Mouse (Mus musculus) adrenal gland, adult 18-20 months (tissue): ENCODE measurements around the gene Serpinh1. TPM values are rescaled to one million over a fixed set of nuclear protein-coding genes. Genes with fewer than 3 reads are reported as not detected.

Experiments
- DNase-seq, 2 experiments: peaks; one replicate each; pipeline ENCODE4 v3.0.0; 2021 to 2022; ENCODE audit warnings: low spot score in 2 of 2
- total RNA-seq, 2 experiments: library from RNA; stranded (reverse); gene quantifications; 1 replicate in 1 of 2; 2 replicates in 1 of 2; pipeline ENCODE4 v1.2.3; 2021

Gene Serpinh1
- total RNA-seq, 2 experiments from 2014 or later = 244 to 442 TPM

- peak; percentile 90 to 91 for DNase-seq
Measured at GRCm38 (mm10) chr7:99332774-99333480, 20.1 kb downstream of the Serpinh1 start.

GRCm38 (mm10) chr7:99330012-99330411 is 23.0 kb downstream of the Serpinh1 start:
- DNase-seq = no peak

- DNase-seq = no peak
Measured at GRCm38 (mm10) chr7:99328847-99329246, 24.2 kb downstream of the Serpinh1 start.

GRCm38 (mm10) chr7:99326128-99326527 is 26.9 kb downstream of the Serpinh1 start:
- no peak for DNase-seq

- DNase-seq = no peak
Measured at GRCm38 (mm10) chr7:99324810-99325209, 28.2 kb downstream of the Serpinh1 start.

GRCm38 (mm10) chr7:99323321-99323700 is 29.7 kb downstream of the Serpinh1 start:
- DNase-seq = no peak

- DNase-seq = no peak
Measured at GRCm38 (mm10) chr7:99322691-99323320, 30.2 kb downstream of the Serpinh1 start.

GRCm38 (mm10) chr7:99320524-99320923 is 32.5 kb downstream of the Serpinh1 start:
- peak in 1 of 2 experiments; percentile 30 for DNase-seq

- DNase-seq = no peak
Measured at GRCm38 (mm10) chr7:99317475-99317874, 35.6 kb downstream of the Serpinh1 start.

GRCm38 (mm10) chr7:99316207-99316606 is 36.8 kb downstream of the Serpinh1 start:
- DNase-seq = no peak

- no peak for DNase-seq
Measured at GRCm38 (mm10) chr7:99314565-99314964, 38.5 kb downstream of the Serpinh1 start.

- DNase-seq = no peak
Measured at GRCm38 (mm10) chr7:99313253-99313652, 39.8 kb downstream of the Serpinh1 start.

- DNase-seq = no peak
Measured at GRCm38 (mm10) chr7:99312671-99313143, 40.3 kb downstream of the Serpinh1 start.

GRCm38 (mm10) chr7:99312058-99312457 is 41.0 kb downstream of the Serpinh1 start:
- DNase-seq = no peak

GRCm38 (mm10) chr7:99311433-99311832 is 41.6 kb downstream of the Serpinh1 start:
- DNase-seq = no peak

GRCm38 (mm10) chr7:99306640-99307039 is 46.4 kb downstream of the Serpinh1 start:
- no peak for DNase-seq

- no peak for DNase-seq
Measured at GRCm38 (mm10) chr7:99305688-99306087, 47.4 kb downstream of the Serpinh1 start.

- DNase-seq = peak; percentile 78 to 80
Measured at GRCm38 (mm10) chr7:99304949-99305372, 48.1 kb downstream of the Serpinh1 start.

- DNase-seq = no peak
Measured at GRCm38 (mm10) chr7:99304029-99304428, 49.0 kb downstream of the Serpinh1 start.

- no peak for DNase-seq
Measured at GRCm38 (mm10) chr7:99300650-99301175, 52.3 kb downstream of the Serpinh1 start.
